Mouse (Mus musculus) MEL (cell line): ENCODE results near the gene Rhobtb3.

Experiments used
- CHD1 ChIP-seq: IDR thresholded peaks from 2 replicates; pipeline ENCODE4 v1.6.1; 2012; ENCODE audit warnings: low read depth, mild to moderate bottlenecking, inconsistent platforms, low read length, improper control_type of control experiment
- CTCF ChIP-seq, 3 experiments: IDR thresholded peaks in 2 of 3; conservative IDR thresholded peaks in 1 of 3; 2 replicates each; pipeline ENCODE4 v1.5.1; 2011 to 2012; ENCODE audit warnings: low read length in 3 of 3, low read depth in 2 of 3, mild to moderate bottlenecking in 2 of 3, improper control_type of control experiment in 1 of 3, inconsistent platforms in 1 of 3, mixed read lengths in 1 of 3, moderate library complexity in 1 of 3; ENCODE audit not compliant: control insufficient read depth in 1 of 3, insufficient read depth in 1 of 3, poor library complexity in 1 of 3, severe bottlenecking in 1 of 3
- E2F4 ChIP-seq: IDR thresholded peaks from 2 replicates; pipeline ENCODE4 v1.6.1; 2011; ENCODE audit warnings: low read depth, low read length, improper control_type of control experiment, borderline replicate concordance
- EP300 ChIP-seq, 2 experiments: IDR thresholded peaks; 2 replicates each; pipeline ENCODE4 v1.6.1; 2011; ENCODE audit warnings: improper control_type of control experiment in 2 of 2, low read length in 2 of 2, low read depth in 1 of 2, mild to moderate bottlenecking in 1 of 2
- HCFC1 ChIP-seq: IDR thresholded peaks from 2 replicates; pipeline ENCODE4 v1.6.1; 2012; ENCODE audit warnings: low read depth, mild to moderate bottlenecking, inconsistent platforms, low read length, improper control_type of control experiment, moderate library complexity
- NRF1 ChIP-seq: IDR thresholded peaks from 2 replicates; pipeline ENCODE4 v1.6.1; 2014; ENCODE audit warnings: low read depth, mild to moderate bottlenecking, inconsistent platforms, low read length, improper control_type of control experiment, moderate library complexity; ENCODE audit not compliant: poor library complexity, insufficient read depth, severe bottlenecking
- POLR2A ChIP-seq, 2 experiments: IDR thresholded peaks; 2 replicates each; pipeline ENCODE4 v1.6.1; 2011 to 2012; ENCODE audit warnings: low read length in 2 of 2, mild to moderate bottlenecking in 2 of 2, control low read depth in 1 of 2, improper control_type of control experiment in 1 of 2, low read depth in 1 of 2, moderate library complexity in 1 of 2; ENCODE audit not compliant: control insufficient read depth in 1 of 2, insufficient read depth in 1 of 2, poor library complexity in 1 of 2
- TBP ChIP-seq: IDR thresholded peaks from 2 replicates; pipeline ENCODE4 v1.8.0; 2011; ENCODE audit warnings: low read depth, low read length, improper control_type of control experiment
- USF1 ChIP-seq: IDR thresholded peaks from 2 replicates; pipeline ENCODE4 v1.6.1; 2014; ENCODE audit warnings: low read depth, mild to moderate bottlenecking, inconsistent platforms, low read length, improper control_type of control experiment, moderate library complexity
- USF2 ChIP-seq, 2 experiments: IDR thresholded peaks; 2 replicates each; pipeline ENCODE4 v1.6.1; 2011 to 2012; ENCODE audit warnings: improper control_type of control experiment in 2 of 2, low read length in 2 of 2, borderline replicate concordance in 1 of 2, inconsistent platforms in 1 of 2, low read depth in 1 of 2, mild to moderate bottlenecking in 1 of 2; ENCODE audit not compliant: insufficient read depth in 1 of 2

DNA sequence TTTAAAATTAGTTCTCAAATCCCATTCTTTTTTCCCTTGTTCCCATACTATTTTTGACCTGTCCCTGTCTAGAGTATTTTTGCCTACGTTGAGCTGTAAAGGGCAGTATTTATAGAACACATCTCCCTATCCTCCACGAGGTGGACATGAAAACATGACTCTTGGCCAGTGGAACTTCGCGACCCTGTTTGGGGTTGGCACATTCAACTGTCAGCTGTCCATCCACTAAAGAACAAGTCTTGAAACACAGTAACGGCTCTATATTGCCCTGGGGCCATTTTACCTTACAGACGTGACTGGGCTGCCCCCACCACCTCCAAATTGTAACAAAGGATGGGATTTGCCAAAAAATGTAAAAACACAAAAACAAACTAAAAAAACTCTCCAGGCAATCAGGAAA lies 994 bp downstream of the Rhobtb3 start:
- TF ChIP-seq USF1 (no peak), POLR2A (IDR thresholded peaks at IDR 0.05; ENCODE audit: control insufficient read depth in 1 of 2, insufficient read depth in 1 of 2, low read depth in 1 of 2, low read length in 2 of 2, poor library complexity in 1 of 2) (no peak), CTCF (IDR thresholded peaks at IDR 0.05 in 2 of 3, conservative IDR thresholded peaks at IDR 0.05 in 1 of 3; ENCODE audit: control insufficient read depth in 1 of 3, insufficient read depth in 1 of 3, low read depth in 2 of 3, low read length in 3 of 3, poor library complexity in 1 of 3, severe bottlenecking in 1 of 3) (no peak), E2F4 (no peak), EP300 (IDR thresholded peaks at IDR 0.05; ENCODE audit: low read depth in 1 of 2, low read length in 2 of 2) (no peak), TBP (no peak), NRF1 (no peak), USF2 (IDR thresholded peaks at IDR 0.05; ENCODE audit: borderline replicate concordance in 1 of 2, insufficient read depth in 1 of 2, low read depth in 1 of 2, low read length in 2 of 2) (no peak), HCFC1 (no peak), CHD1 (no peak)
